Mouse (Mus musculus): ENCODE measurements at regions not wholly inside any gene's neighbourhood (a gene's known extent, or its start where the extent isn't known, plus 50 kb on each side); places are given as distances from the start of the nearest gene placed in this dataset.

DNA sequence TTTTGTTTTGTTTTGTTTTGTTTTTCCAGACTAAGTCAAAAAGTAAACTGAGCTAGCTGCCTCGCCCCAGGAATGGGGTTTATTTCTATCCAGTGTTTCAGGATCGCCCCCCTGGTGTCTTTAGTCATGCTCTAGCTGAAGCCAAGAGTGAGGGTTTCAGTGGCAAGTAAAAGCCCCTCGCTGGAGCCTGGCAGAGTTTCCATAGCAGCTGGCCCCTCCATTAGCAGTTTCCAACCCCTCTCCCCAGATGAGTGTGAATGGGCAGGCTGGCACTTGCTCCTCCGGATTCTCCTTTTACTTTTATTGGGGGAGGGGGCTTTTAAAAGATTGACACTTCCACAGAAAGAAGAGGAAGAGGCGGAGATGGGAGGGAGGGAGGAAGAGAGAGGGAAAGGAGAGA is 68.0 kb upstream of the Klf7 start:
- no peak for TF ChIP-seq CTCF (IDR thresholded peaks at IDR 0.05; ENCODE audit: low read depth, low read length)
- no peak for TF ChIP-seq POLR2A (IDR thresholded peaks at IDR 0.05; ENCODE audit: extremely low read depth, insufficient read depth, low read length)

All from liver, adult 2 months (tissue).